Mouse (Mus musculus): ENCODE measurements around the gene Rasd1.

Gene Rasd1

GRCm38 (mm10) chr11:59964818-59965217 lies at the start of gene Rasd1:
Rasd1 (minus strand) TSS chr11:59964944.
- DNase-seq: peak; percentile 88

GRCm38 (mm10) chr11:60011516-60011915 lies 46.8 kb upstream of the Rasd1 start:
- DNase-seq: no peak

- DNase-seq: no peak
Observed at GRCm38 (mm10) chr11:60009451-60009850, 44.7 kb upstream of the Rasd1 start.

- DNase-seq: no peak
Observed at GRCm38 (mm10) chr11:60005866-60006265, 41.1 kb upstream of the Rasd1 start.

- no peak for DNase-seq
Observed at GRCm38 (mm10) chr11:60004716-60005115, 40.0 kb upstream of the Rasd1 start.

- DNase-seq: no peak
Observed at GRCm38 (mm10) chr11:60003811-60004210, 39.1 kb upstream of the Rasd1 start.

- DNase-seq: no peak
Observed at GRCm38 (mm10) chr11:60001231-60001980, 36.7 kb upstream of the Rasd1 start.

GRCm38 (mm10) chr11:59994318-59994717 lies 29.6 kb upstream of the Rasd1 start:
- no peak for DNase-seq

- no peak for DNase-seq
Observed at GRCm38 (mm10) chr11:59991365-59991764, 26.6 kb upstream of the Rasd1 start.

GRCm38 (mm10) chr11:59989406-59989805 lies 24.7 kb upstream of the Rasd1 start:
- DNase-seq: no peak

- peak; percentile 18 for DNase-seq
Observed at GRCm38 (mm10) chr11:59977831-59978230, 13.1 kb upstream of the Rasd1 start.

GRCm38 (mm10) chr11:59975241-59975640 lies 10.5 kb upstream of the Rasd1 start:
- no peak for DNase-seq

- DNase-seq: no peak
Observed at GRCm38 (mm10) chr11:59973389-59973788, 8.6 kb upstream of the Rasd1 start.

GRCm38 (mm10) chr11:59971691-59972090 lies 6.9 kb upstream of the Rasd1 start:
- no peak for DNase-seq

GRCm38 (mm10) chr11:59970780-59971179 lies 6.0 kb upstream of the Rasd1 start:
- no peak for DNase-seq

- no peak for DNase-seq
Observed at GRCm38 (mm10) chr11:59967765-59968164, 3.0 kb upstream of the Rasd1 start.

GRCm38 (mm10) chr11:59966102-59966483 lies 1.3 kb upstream of the Rasd1 start:
- no peak for DNase-seq

GRCm38 (mm10) chr11:59965227-59966101 lies 720 bp upstream of the Rasd1 start:
- peak; percentile 90 for DNase-seq

- peak; percentile 45 for DNase-seq
Observed at GRCm38 (mm10) chr11:59964163-59964758, 483 bp downstream of the Rasd1 start.

- peak; percentile 26 for DNase-seq
Observed at GRCm38 (mm10) chr11:59963364-59964162, 1.2 kb downstream of the Rasd1 start.

GRCm38 (mm10) chr11:59962590-59962989 lies 2.2 kb downstream of the Rasd1 start:
- no peak for DNase-seq

GRCm38 (mm10) chr11:59961338-59961875 lies 3.3 kb downstream of the Rasd1 start:
- peak; percentile 20 for DNase-seq
